In genomic region chr14:21831830-21832403, GRCm38 (mm10) we compare ENCODE assay signal across 7 mouse cellular contexts. TPM values are rescaled to one million over a fixed set of nuclear protein-coding genes. Genes with fewer than 3 reads are reported as not detected.
A peak's percentile ranks its signal among the peaks of the same experiment; 100 is the strongest.
DNase-seq lines count a peak whose midpoint lies in the region; ATAC-seq lines count a peak whose summit lies in the region.

No protein-coding gene starts in this region.

- H3K4me2 ChIP-seq in forebrain, embryonic 14.5 days (ENCODE audit: low read length) = peak overlapping the region; percentile 84
- H3K4me2 ChIP-seq in limb, embryonic 12.5 days = peak overlapping the region; percentile 87

- H3K9ac ChIP-seq in forebrain, embryonic 14.5 days (ENCODE audit: low read length) = peak overlapping the region; percentile 94
- peak overlapping the region; percentile 94 for H3K9ac ChIP-seq in limb, embryonic 12.5 days (replicated peaks)

- DNase-seq in A20 (ENCODE audit: low read depth, low spot score) = peak; percentile 79
- DNase-seq in CD4-positive, CD25-positive, alpha-beta regulatory T cell, adult 2 months (ENCODE audit: low read depth, low spot score) = peak; percentile 59
- peak; percentile 39 for DNase-seq in forebrain, embryonic 14.5 days (ENCODE audit: low spot score)
- peak; percentile 65 for DNase-seq in naive thymus-derived CD4-positive, alpha-beta T cell, adult 2 months (ENCODE audit: low read depth)
- no peak for DNase-seq in adrenal gland, postnatal 36 days
- no peak for DNase-seq in urinary bladder, postnatal 14 days (ENCODE audit: low spot score)

- H3K36me3 ChIP-seq in forebrain, embryonic 14.5 days (ENCODE audit: control insufficient read depth, insufficient read depth, low read length) = peaks cover 25% of the 10 kb centered on the region
- H3K36me3 ChIP-seq in limb, embryonic 12.5 days = peaks cover 38% of the 10 kb centered on the region

- H3K27ac ChIP-seq in forebrain, embryonic 14.5 days (ENCODE audit: low read depth, low read length) = peak overlapping the region; percentile 91
- H3K27ac ChIP-seq in limb, embryonic 12.5 days = peak overlapping the region; percentile 94

- H3K4me1 ChIP-seq in forebrain, embryonic 14.5 days (ENCODE audit: control insufficient read depth, insufficient read depth, low read length) = peaks cover 13% of the 10 kb centered on the region
- H3K4me1 ChIP-seq in limb, embryonic 12.5 days (replicated peaks) = peaks cover 25% of the 10 kb centered on the region

- H3K9me3 ChIP-seq in forebrain, embryonic 14.5 days (replicated peaks; ENCODE audit: control insufficient read depth, low read length) = no peaks in the 10 kb centered on the region
- H3K9me3 ChIP-seq in limb, embryonic 12.5 days = no peaks in the 10 kb centered on the region

- no peaks in the 10 kb centered on the region for H3K27me3 ChIP-seq in forebrain, embryonic 14.5 days (replicated peaks; ENCODE audit: control insufficient read depth, insufficient read depth, low read length)
- 0 out of 2 replicates have a peak, but pooled peaks cover 4% of the 10 kb centered on the region for H3K27me3 ChIP-seq in limb, embryonic 12.5 days

- under 1% methylated on average over 28 of the region's 28 CpGs for WGBS in forebrain, embryonic 14.5 days
- WGBS in limb, embryonic 12.5 days = under 1% methylated on average over 28 of the region's 28 CpGs

- H3K4me3 ChIP-seq in forebrain, embryonic 14.5 days (ENCODE audit: low read depth, low read length) = peak overlapping the region; percentile 96
- peak overlapping the region; percentile 94 for H3K4me3 ChIP-seq in limb, embryonic 12.5 days (replicated peaks)

- ATAC-seq in forebrain, embryonic 14.5 days = no peak
- ATAC-seq in limb, embryonic 12.5 days (ENCODE audit: insufficient number of reproducible peaks, insufficient read depth, low FRiP score, low TSS enrichment, low read depth) = peak; percentile 7; the same call in 1 of the 2 replicates

RNA-seq across cellular contexts. Expression of gene Vdac2, which starts 6.9 kb away (rescaled TPM):
- polyA plus RNA-seq in forebrain, embryonic 14.5 days (2014; fragmentation: Nextera tagmentation; extraction: Ambion mirVana) = 292 TPM in 2 replicates
- polyA plus RNA-seq in limb, embryonic 12.5 days (2016; fragmentation: Nextera tagmentation; extraction: Ambion mirVana) = 246 and 263 TPM in 2 replicates
- total RNA-seq in adrenal gland, postnatal 36 days (2021) = 100 to 1,000 TPM; 206 to 231 TPM

RNA-seq across cellular contexts. Expression of gene Comtd1, which starts 16.9 kb away (rescaled TPM):
- 30.9 and 38.6 TPM in 2 replicates for polyA plus RNA-seq in forebrain, embryonic 14.5 days (2014; fragmentation: Nextera tagmentation; extraction: Ambion mirVana)
- 22.5 and 24.2 TPM in 2 replicates for polyA plus RNA-seq in limb, embryonic 12.5 days (2016; fragmentation: Nextera tagmentation; extraction: Ambion mirVana)
- 10 to 100 TPM; 54.8 to 83.5 TPM for total RNA-seq in adrenal gland, postnatal 36 days (2021)

Comparison
In these comparisons a context has a peak if more than half of its experiments do, and no peak if none do; other contexts are left out.
1. DNase-seq: peak in A20 (single experiment), CD4-positive, CD25-positive, alpha-beta regulatory T cell, adult 2 months (single experiment), forebrain, embryonic 14.5 days (single experiment) and naive thymus-derived CD4-positive, alpha-beta T cell, adult 2 months (single experiment); none in adrenal gland, postnatal 36 days (0 of 2) and urinary bladder, postnatal 14 days (single experiment).